In genomic region chr1:65082188-65082587, GRCm38 (mm10) we compare ENCODE assay signal across 32 mouse cellular contexts. TPM values are rescaled to one million over a fixed set of nuclear protein-coding genes. Genes with fewer than 3 reads are reported as not detected.
DNase-seq lines count a peak whose midpoint lies in the region; ATAC-seq and TF ChIP-seq lines count a peak whose summit lies in the region.
"Had no signal": no experiment of that assay in that cellular context is flagged by ENCODE, and none has a peak within 500 bp of the region (broad histone marks: within the 10 kb centered on the region; RNA-seq: fewer than 3 reads in every experiment).

TSS of gene Crygb (minus strand) at chr1:65082288.

- H3K9me3 ChIP-seq in heart, embryonic 11.5 days (replicated peaks; ENCODE audit: control insufficient read depth, low read length): 0 out of 2 replicates have a peak, but pooled peaks cover 2% of the 10 kb centered on the region
- no peaks in the 10 kb centered on the region for H3K9me3 ChIP-seq in limb, embryonic 12.5 days
- H3K9me3 ChIP-seq in limb, embryonic 10.5 days (replicated peaks): no peaks in the 10 kb centered on the region
- H3K9me3 ChIP-seq in embryonic facial prominence, embryonic 15.5 days (replicated peaks): no peaks in the 10 kb centered on the region
- H3K9me3 ChIP-seq: forebrain, embryonic 12.5 days; hindbrain, embryonic 10.5 days; limb, embryonic 15.5 days; lung, embryonic 15.5 days; neural tube, embryonic 12.5 days had no signal

- H3K4me1 ChIP-seq in heart, embryonic 11.5 days (ENCODE audit: control insufficient read depth, insufficient read depth, low read length): no peaks in the 10 kb centered on the region
- H3K4me1 ChIP-seq in heart, adult 2 months (ENCODE audit: control insufficient read depth, insufficient read depth, low read length): no peaks in the 10 kb centered on the region
- H3K4me1 ChIP-seq in limb, embryonic 12.5 days (replicated peaks): peaks cover 5% of the 10 kb centered on the region; the same call in 1 of the 2 replicates
- H3K4me1 ChIP-seq in limb, embryonic 10.5 days: peaks cover 3% of the 10 kb centered on the region; the same call in 1 of the 2 replicates
- peaks cover 3% of the 10 kb centered on the region; the same call in 1 of the 2 replicates for H3K4me1 ChIP-seq in embryonic facial prominence, embryonic 15.5 days
- H3K4me1 ChIP-seq: lung, embryonic 15.5 days; megakaryocyte, embryonic 14.5 days; neural tube, embryonic 12.5 days had no signal

- H3K4me3 ChIP-seq in heart, embryonic 11.5 days (ENCODE audit: low read depth, low read length): no peak within 1 kb of the TSS
- no peak within 1 kb of the TSS for H3K4me3 ChIP-seq in heart, adult 2 months
- H3K4me3 ChIP-seq in limb, embryonic 12.5 days (replicated peaks): no peak within 1 kb of the TSS
- H3K4me3 ChIP-seq in limb, embryonic 10.5 days: no peak within 1 kb of the TSS
- H3K4me3 ChIP-seq in embryonic facial prominence, embryonic 15.5 days (replicated peaks): no peak within 1 kb of the TSS
- H3K4me3 ChIP-seq: forebrain, embryonic 12.5 days; gastrocnemius, adult 2 months; hindbrain, embryonic 10.5 days; limb, embryonic 15.5 days; lung, embryonic 15.5 days; megakaryocyte, embryonic 14.5 days; neural tube, embryonic 12.5 days had no signal

- H3K27me3 ChIP-seq in heart, embryonic 11.5 days (ENCODE audit: control insufficient read depth, insufficient read depth, low read length): no peaks in the 10 kb centered on the region
- H3K27me3 ChIP-seq in heart, adult 2 months (ENCODE audit: control insufficient read depth, insufficient read depth, low read length): no peaks in the 10 kb centered on the region
- H3K27me3 ChIP-seq in limb, embryonic 12.5 days: 0 out of 2 replicates have a peak, but pooled peaks cover 3% of the 10 kb centered on the region
- no peaks in the 10 kb centered on the region for H3K27me3 ChIP-seq in limb, embryonic 10.5 days (ENCODE audit: low read depth, poor library complexity, severe bottlenecking)
- H3K27me3 ChIP-seq in embryonic facial prominence, embryonic 15.5 days: no peaks in the 10 kb centered on the region
- H3K27me3 ChIP-seq: forebrain, embryonic 12.5 days; limb, embryonic 15.5 days; lung, embryonic 15.5 days; neural tube, embryonic 12.5 days had no signal

- intact Hi-C loops in heart, adult 2 months (cut with DNase I): no loop called here

- H3K9ac ChIP-seq in heart, embryonic 11.5 days (ENCODE audit: low read depth, low read length): no peak within 1 kb of the TSS
- no peak within 1 kb of the TSS for H3K9ac ChIP-seq in heart, adult 2 months (ENCODE audit: low read depth, low read length)
- 0 out of 2 replicates have a peak within 1 kb of the TSS, but pooled peaks have one; percentile 31 for H3K9ac ChIP-seq in limb, embryonic 12.5 days (replicated peaks)
- no peak within 1 kb of the TSS for H3K9ac ChIP-seq in embryonic facial prominence, embryonic 15.5 days
- H3K9ac ChIP-seq: forebrain, embryonic 12.5 days; limb, embryonic 15.5 days; liver, embryonic 14.5 days; lung, embryonic 15.5 days; neural tube, embryonic 12.5 days had no signal

- H3K79me2 ChIP-seq in heart, adult 2 months (replicated peaks; ENCODE audit: control insufficient read depth, insufficient read depth, low read length): no peaks in the 10 kb centered on the region

- no peak for ATAC-seq in heart, embryonic 11.5 days (replicated peaks; ENCODE audit: insufficient number of reproducible peaks, low FRiP score, low TSS enrichment)
- ATAC-seq in limb, embryonic 12.5 days (ENCODE audit: insufficient number of reproducible peaks, insufficient read depth, low FRiP score, low TSS enrichment, low read depth): no peak
- ATAC-seq in embryonic facial prominence, embryonic 15.5 days (ENCODE audit: insufficient number of reproducible peaks, low FRiP score, low TSS enrichment, low read depth): no peak
- ATAC-seq in cerebellum, adult (ENCODE audit: insufficient number of reproducible peaks, low FRiP score, low TSS enrichment): no peak
- ATAC-seq: inflammation-experienced regulatory T-cells, adult 6 months had no signal

- no peak for TF ChIP-seq POLR2A in heart, adult 2 months (IDR thresholded peaks at IDR 0.05; ENCODE audit: insufficient read depth, low read depth, low read length)
- no peak for TF ChIP-seq POLR2A in brain, embryonic 14.5 days (IDR thresholded peaks at IDR 0.05; ENCODE audit: borderline replicate concordance, extremely low read depth, insufficient read depth, insufficient read length, poor library complexity, severe bottlenecking)

- TF ChIP-seq CTCF in heart, adult 2 months (IDR thresholded peaks at IDR 0.05): no peak
- TF ChIP-seq CTCF in brain, embryonic 14.5 days (IDR thresholded peaks at IDR 0.05; ENCODE audit: borderline replicate concordance, extremely low read depth, insufficient read depth, insufficient read length): no peak

- H3K4me2 ChIP-seq in heart, embryonic 11.5 days: peak within 1 kb of the TSS; percentile 11; the same call in 1 of the 2 replicates
- peak within 1 kb of the TSS; percentile 28 for H3K4me2 ChIP-seq in limb, embryonic 12.5 days
- H3K4me2 ChIP-seq in embryonic facial prominence, embryonic 15.5 days (replicated peaks): 0 out of 2 replicates have a peak within 1 kb of the TSS, but pooled peaks have one; percentile 21
- H3K4me2 ChIP-seq: forebrain, embryonic 12.5 days; limb, embryonic 15.5 days; lung, embryonic 15.5 days; neural tube, embryonic 12.5 days had no signal

- WGBS in heart, embryonic 11.5 days (ENCODE audit: insufficient replicate concordance): 39% methylated on average over 7 of the region's 7 CpGs
- 45% methylated on average over 7 of the region's 7 CpGs for WGBS in heart, adult 2 months
- WGBS in limb, embryonic 12.5 days: 31% methylated on average over 7 of the region's 7 CpGs
- WGBS in limb, embryonic 10.5 days: 42% methylated on average over 7 of the region's 7 CpGs
- WGBS in embryonic facial prominence, embryonic 15.5 days: 27% methylated on average over 7 of the region's 7 CpGs

- no peak for DNase-seq in heart, adult 2 months
- DNase-seq in limb, embryonic 10.5 days (ENCODE audit: low spot score): no peak
- DNase-seq in brain, embryonic 14.5 days (ENCODE audit: low read depth): peak; percentile 35
- DNase-seq in right cerebral cortex, adult 18-20 months: no peak
- DNase-seq: adrenal gland, postnatal 10 days; cerebellum, adult 9-10 months; gastrocnemius, adult 2 months; kidney, adult 18-20 months; layer of hippocampus, adult 9-11 months; lung, postnatal 36 days; retina, postnatal 1 day; thymus, postnatal 25 days had no signal

- no peak within 1 kb of the TSS for H3K27ac ChIP-seq in heart, embryonic 11.5 days (ENCODE audit: low read depth, low read length)
- no peak within 1 kb of the TSS for H3K27ac ChIP-seq in heart, adult 2 months
- H3K27ac ChIP-seq in limb, embryonic 12.5 days: no peak within 1 kb of the TSS
- H3K27ac ChIP-seq in limb, embryonic 10.5 days: no peak within 1 kb of the TSS
- H3K27ac ChIP-seq in embryonic facial prominence, embryonic 15.5 days (replicated peaks): no peak within 1 kb of the TSS
- H3K27ac ChIP-seq: forebrain, embryonic 12.5 days; gastrocnemius, adult 2 months; hindbrain, embryonic 10.5 days; limb, embryonic 15.5 days; liver, embryonic 14.5 days; lung, embryonic 15.5 days; neural tube, embryonic 12.5 days had no signal

- no peaks in the 10 kb centered on the region for H3K36me3 ChIP-seq in heart, embryonic 11.5 days (ENCODE audit: control insufficient read depth, insufficient read depth, low read length)
- H3K36me3 ChIP-seq in heart, adult 2 months (ENCODE audit: control insufficient read depth, insufficient read depth, low read length): no peaks in the 10 kb centered on the region
- no peaks in the 10 kb centered on the region for H3K36me3 ChIP-seq in limb, embryonic 12.5 days
- no peaks in the 10 kb centered on the region for H3K36me3 ChIP-seq in limb, embryonic 10.5 days
- H3K36me3 ChIP-seq in embryonic facial prominence, embryonic 15.5 days: no peaks in the 10 kb centered on the region
- H3K36me3 ChIP-seq: forebrain, embryonic 12.5 days; hindbrain, embryonic 10.5 days; limb, embryonic 15.5 days; lung, embryonic 15.5 days; neural tube, embryonic 12.5 days had no signal

- TF ChIP-seq EP300 in heart, adult 2 months (IDR thresholded peaks at IDR 0.05; ENCODE audit: insufficient read depth, low read depth, low read length): no peak

RNA-seq across cellular contexts. Expression of gene Crygb, which starts in this region (rescaled TPM):
- polyA plus RNA-seq in heart, embryonic 11.5 days (2014; fragmentation: Nextera tagmentation; extraction: Ambion mirVana): 0.56 and 1.2 TPM in 2 replicates
- not detected for total RNA-seq in heart, adult 2 months (2021)
- polyA plus RNA-seq in heart, adult 2 months (2012; rRNA removed): not detected in 2 replicates
- polyA plus RNA-seq in limb, embryonic 12.5 days (2016; fragmentation: Nextera tagmentation; extraction: Ambion mirVana): not detected in 2 replicates
- polyA plus RNA-seq in limb, embryonic 10.5 days (2016; fragmentation: Nextera tagmentation; extraction: Ambion mirVana): not detected in 2 replicates
- not detected in 2 replicates for polyA plus RNA-seq in brain, embryonic 14.5 days (2012; rRNA removed)
- 2.7 and 4.1 TPM in 2 replicates for polyA plus RNA-seq in embryonic facial prominence, embryonic 15.5 days (2015; fragmentation: Nextera tagmentation; extraction: Ambion mirVana)
- total RNA-seq: adrenal gland, postnatal 10 days; common myeloid progenitor, adult 5-6 weeks; gastrocnemius, adult 2 months; gastrocnemius, postnatal 4 days; left cerebral cortex, adult 18-20 months; left cerebral cortex, postnatal 25 days had no signal
- polyA plus RNA-seq: C2C12; forebrain, embryonic 12.5 days; hindbrain, embryonic 10.5 days; inflammation-experienced regulatory T-cells, adult 6 months; kidney, embryonic 16.5 days; large intestine, adult 2 months; limb, embryonic 15.5 days; liver, embryonic 14.5 days; lung, embryonic 15.5 days; neural tube, embryonic 12.5 days; spleen, adult 2 months had no signal

Comparison
In these comparisons a context has a peak if more than half of its experiments do, and no peak if none do; other contexts are left out.
1. Peak in DNase-seq in brain, embryonic 14.5 days; RNA of the gene not detected or under 1 TPM.